Mouse (Mus musculus): ENCODE results near the gene Dap. TPM values are rescaled to one million over a fixed set of nuclear protein-coding genes. Genes with fewer than 3 reads are reported as not detected.
A peak's percentile ranks its signal among the peaks of the same experiment; 100 is the strongest.

Gene Dap
- polyA plus RNA-seq, 1 experiment from 2014 or later, result 29.0 TPM

GRCm38 (mm10) chr15:31299258-31299917 is 75.3 kb downstream of the Dap start:
- no peak for DNase-seq (ENCODE audit: extremely low spot score, low spot score)
- Histone ChIP-seq H3K27me3 (ENCODE audit: poor library complexity, severe bottlenecking) (peaks cover 46% of the 10 kb centered on the region), H3K27ac (no peak overlapping the region), H3K4me3 (no peak overlapping the region), H3K36me3 (replicated peaks) (no peaks in the 10 kb centered on the region), H3K9me3 (no peaks in the 10 kb centered on the region), H3K4me1 (peaks cover 16% of the 10 kb centered on the region)
- 69% methylated on average over 6 of the region's 6 CpGs for WGBS

DNA sequence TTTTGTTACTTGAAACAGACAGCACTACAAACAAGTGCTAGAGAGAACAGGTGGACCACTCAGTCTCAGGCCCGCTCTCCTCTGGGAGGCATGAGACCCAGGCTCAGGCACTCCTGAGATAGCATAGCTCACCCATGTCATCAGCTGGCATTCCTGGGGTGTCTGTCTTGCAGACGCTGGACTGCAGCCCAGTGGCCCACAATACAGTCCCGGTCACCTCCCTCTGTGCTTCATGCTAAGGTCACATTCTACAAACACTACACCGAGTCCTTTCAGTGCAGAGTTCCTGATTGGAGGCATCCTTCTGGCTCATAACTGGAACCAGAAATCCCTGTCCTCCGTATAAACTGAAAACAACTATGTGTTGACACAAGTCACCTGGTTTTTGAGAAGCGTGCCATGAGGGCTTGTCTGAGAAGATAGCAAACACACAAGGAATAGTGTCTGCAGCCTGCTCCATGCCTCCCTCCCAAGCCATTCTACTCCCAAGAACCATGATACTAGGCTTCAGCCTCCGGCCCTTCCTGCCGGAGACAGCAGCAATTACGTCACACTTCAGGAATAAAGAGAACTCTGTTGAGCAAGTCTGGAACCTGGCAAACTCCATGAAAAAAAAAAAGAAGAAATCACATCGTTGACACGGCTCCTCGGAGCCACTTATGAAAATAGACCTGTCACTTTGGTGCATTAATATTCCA is 78.3 kb downstream of the Dap start:
- Histone ChIP-seq H3K27ac (no peak overlapping the region), H3K9me3 (no peaks in the 10 kb centered on the region), H3K4me1 (peaks cover 9% of the 10 kb centered on the region), H3K4me3 (no peak overlapping the region), H3K36me3 (replicated peaks) (no peaks in the 10 kb centered on the region), H3K27me3 (ENCODE audit: poor library complexity, severe bottlenecking) (peaks cover 20% of the 10 kb centered on the region)
- 82% methylated on average over 12 of the region's 12 CpGs for WGBS
- no peak for DNase-seq (ENCODE audit: extremely low spot score, low spot score)

DNA sequence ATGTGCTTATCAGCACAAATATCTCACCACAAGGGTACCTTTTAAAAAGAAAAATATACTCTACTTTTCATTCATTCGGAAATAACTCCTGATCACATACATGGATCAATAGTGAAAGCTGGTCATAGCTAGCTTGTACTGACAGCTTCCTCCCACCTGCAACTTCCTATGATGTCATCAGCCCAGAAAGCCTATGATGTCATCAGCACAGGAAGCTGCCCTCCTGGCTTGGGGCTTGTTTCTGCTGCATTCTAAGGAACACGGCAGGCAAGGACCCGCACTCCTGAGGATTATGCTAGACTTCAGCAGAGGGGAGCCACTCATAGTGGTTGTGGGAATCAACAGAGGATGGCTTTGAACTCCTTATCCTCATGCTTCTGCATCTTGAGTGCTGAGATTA is 80.2 kb downstream of the Dap start:
- no peak overlapping the region for H3K4me3 ChIP-seq
- no peaks in the 10 kb centered on the region for H3K9me3 ChIP-seq
- no peak for DNase-seq (ENCODE audit: extremely low spot score, low spot score)
- H3K27me3 ChIP-seq (ENCODE audit: poor library complexity, severe bottlenecking), result peaks cover 1% of the 10 kb centered on the region
- H3K27ac ChIP-seq, result no peak overlapping the region
- H3K36me3 ChIP-seq (replicated peaks), result no peaks in the 10 kb centered on the region
- peaks cover 4% of the 10 kb centered on the region; the same call in 1 of the 2 replicates for H3K4me1 ChIP-seq
- WGBS, result 88% methylated on average over 3 of the region's 3 CpGs

GRCm38 (mm10) chr15:31305181-31305580 is 81.1 kb downstream of the Dap start:
- Histone ChIP-seq H3K27me3 (ENCODE audit: poor library complexity, severe bottlenecking) (no peaks in the 10 kb centered on the region), H3K4me3 (no peak overlapping the region), H3K27ac (no peak overlapping the region), H3K36me3 (replicated peaks) (no peaks in the 10 kb centered on the region), H3K4me1 (peaks cover 4% of the 10 kb centered on the region; the same call in 1 of the 2 replicates), H3K9me3 (no peaks in the 10 kb centered on the region)
- WGBS, result 57% methylated on average over 6 of the region's 6 CpGs
- no peak for DNase-seq (ENCODE audit: extremely low spot score, low spot score)

- H3K4me1 ChIP-seq, result peaks cover 4% of the 10 kb centered on the region; the same call in 1 of the 2 replicates
- no peaks in the 10 kb centered on the region for H3K36me3 ChIP-seq (replicated peaks)
- H3K9me3 ChIP-seq, result no peaks in the 10 kb centered on the region
- no peak overlapping the region for H3K27ac ChIP-seq
- 82% methylated on average over 4 of the region's 4 CpGs for WGBS
- H3K4me3 ChIP-seq, result no peak overlapping the region
- no peak for DNase-seq (ENCODE audit: extremely low spot score, low spot score)
- no peaks in the 10 kb centered on the region for H3K27me3 ChIP-seq (ENCODE audit: poor library complexity, severe bottlenecking)
These were observed 82.6 kb downstream of the Dap start for GRCm38 (mm10) chr15:31306726-31307125.

DNA sequence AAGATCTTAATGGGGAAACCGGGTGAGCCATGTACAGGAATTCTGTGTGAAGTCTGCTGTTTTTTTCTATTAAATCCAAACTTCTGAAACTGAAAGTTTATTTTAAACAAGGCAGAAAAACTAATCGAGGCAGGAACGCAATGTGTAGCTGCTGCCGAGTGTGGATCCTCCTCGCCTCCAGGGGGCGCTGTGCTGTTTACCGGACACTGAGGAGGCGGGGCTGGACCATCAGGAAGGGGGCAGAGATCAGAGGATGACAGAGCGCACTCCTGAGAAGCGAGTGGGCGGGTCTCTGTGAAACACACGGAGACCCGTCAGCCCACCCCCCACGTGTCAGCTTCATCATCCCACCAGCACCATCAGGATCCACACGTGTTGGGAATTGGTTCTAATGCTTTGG is 85.4 kb downstream of the Dap start:
- Histone ChIP-seq H3K4me3 (no peak overlapping the region), H3K36me3 (replicated peaks) (no peaks in the 10 kb centered on the region), H3K9me3 (no peaks in the 10 kb centered on the region; the same call in 1 of the 2 replicates), H3K4me1 (peaks cover 4% of the 10 kb centered on the region; the same call in 1 of the 2 replicates), H3K27me3 (ENCODE audit: poor library complexity, severe bottlenecking) (no peaks in the 10 kb centered on the region), H3K27ac (no peak overlapping the region)
- no peak for DNase-seq (ENCODE audit: extremely low spot score, low spot score)
- 67% methylated on average over 15 of the region's 15 CpGs for WGBS

DNA sequence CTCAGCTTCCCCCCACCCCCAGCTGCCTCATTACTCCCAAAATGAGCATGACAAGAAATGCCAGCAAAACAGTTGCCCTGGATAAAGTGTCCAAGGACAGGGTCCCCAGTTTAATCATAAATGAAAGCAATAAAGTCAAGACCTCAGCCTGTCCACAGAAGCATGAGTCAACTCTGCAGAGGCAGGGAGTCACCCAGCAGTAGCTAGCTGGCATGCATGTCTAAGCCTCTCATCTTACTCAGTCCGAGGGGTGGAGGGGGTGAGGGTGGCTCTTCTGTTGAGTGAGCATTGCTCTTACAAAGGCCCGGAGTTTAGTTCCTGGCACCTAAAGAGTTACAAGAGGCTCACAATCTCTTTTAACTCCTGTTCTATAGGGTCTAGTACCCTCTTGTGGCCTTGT is 87.9 kb downstream of the Dap start:
- H3K4me3 ChIP-seq, result no peak overlapping the region
- no peak overlapping the region for H3K27ac ChIP-seq
- H3K36me3 ChIP-seq (replicated peaks), result no peaks in the 10 kb centered on the region
- no peaks in the 10 kb centered on the region; the same call in 1 of the 2 replicates for H3K9me3 ChIP-seq
- no peaks in the 10 kb centered on the region for H3K27me3 ChIP-seq (ENCODE audit: poor library complexity, severe bottlenecking)
- H3K4me1 ChIP-seq, result no peaks in the 10 kb centered on the region
- no peak for DNase-seq (ENCODE audit: extremely low spot score, low spot score)
- 92% methylated on average over 2 of the region's 2 CpGs for WGBS

DNA sequence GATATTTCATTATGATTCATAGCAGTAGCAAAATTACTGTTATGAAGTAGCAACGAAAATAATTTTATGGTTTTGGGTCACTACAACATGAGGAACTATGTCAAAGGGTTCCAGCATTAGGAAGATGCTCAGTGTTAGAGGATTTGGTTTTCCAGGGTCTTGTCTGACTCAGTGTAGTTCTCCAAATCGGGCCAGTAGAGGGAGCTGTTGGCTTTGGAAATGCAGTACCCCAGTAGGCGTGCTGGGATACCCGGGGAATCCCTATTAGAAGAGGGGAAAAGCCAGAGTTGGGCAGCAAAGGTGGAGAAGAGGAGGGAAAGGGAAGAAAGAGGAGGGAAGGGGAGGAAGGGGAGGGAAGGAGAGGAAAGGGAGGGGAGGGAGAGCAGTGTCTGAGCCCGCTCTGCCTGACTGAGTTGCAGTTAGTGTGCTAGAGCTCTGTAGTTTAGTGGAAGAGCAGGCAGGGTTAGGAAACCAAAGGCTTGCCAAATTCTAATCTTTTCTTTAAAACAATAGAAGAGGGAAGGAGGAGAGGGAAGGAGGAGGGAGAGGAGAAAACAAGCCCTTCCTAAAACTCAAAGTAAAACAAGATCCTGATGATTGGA is 91.6 kb downstream of the Dap start:
- Histone ChIP-seq H3K4me1 (peaks cover 27% of the 10 kb centered on the region), H3K36me3 (replicated peaks) (no peaks in the 10 kb centered on the region), H3K27ac (no peak overlapping the region), H3K27me3 (ENCODE audit: poor library complexity, severe bottlenecking) (no peaks in the 10 kb centered on the region), H3K4me3 (no peak overlapping the region), H3K9me3 (no peaks in the 10 kb centered on the region; the same call in 1 of the 2 replicates)
- peak; percentile 84 for DNase-seq (ENCODE audit: extremely low spot score, low spot score)
- 6% methylated on average over 5 of the region's 5 CpGs for WGBS

- DNase-seq (ENCODE audit: extremely low spot score, low spot score), result no peak
- WGBS, result 93% methylated on average over 3 of the region's 3 CpGs
- H3K4me3 ChIP-seq, result no peak overlapping the region
- H3K27ac ChIP-seq, result peak overlapping the region; percentile 58; the same call in 1 of the 2 replicates
- H3K27me3 ChIP-seq (ENCODE audit: poor library complexity, severe bottlenecking), result no peaks in the 10 kb centered on the region
- no peaks in the 10 kb centered on the region for H3K36me3 ChIP-seq (replicated peaks)
- no peaks in the 10 kb centered on the region; the same call in 1 of the 2 replicates for H3K9me3 ChIP-seq
- H3K4me1 ChIP-seq, result peaks cover 27% of the 10 kb centered on the region
These were observed 93.1 kb downstream of the Dap start for GRCm38 (mm10) chr15:31317056-31317805.

DNA sequence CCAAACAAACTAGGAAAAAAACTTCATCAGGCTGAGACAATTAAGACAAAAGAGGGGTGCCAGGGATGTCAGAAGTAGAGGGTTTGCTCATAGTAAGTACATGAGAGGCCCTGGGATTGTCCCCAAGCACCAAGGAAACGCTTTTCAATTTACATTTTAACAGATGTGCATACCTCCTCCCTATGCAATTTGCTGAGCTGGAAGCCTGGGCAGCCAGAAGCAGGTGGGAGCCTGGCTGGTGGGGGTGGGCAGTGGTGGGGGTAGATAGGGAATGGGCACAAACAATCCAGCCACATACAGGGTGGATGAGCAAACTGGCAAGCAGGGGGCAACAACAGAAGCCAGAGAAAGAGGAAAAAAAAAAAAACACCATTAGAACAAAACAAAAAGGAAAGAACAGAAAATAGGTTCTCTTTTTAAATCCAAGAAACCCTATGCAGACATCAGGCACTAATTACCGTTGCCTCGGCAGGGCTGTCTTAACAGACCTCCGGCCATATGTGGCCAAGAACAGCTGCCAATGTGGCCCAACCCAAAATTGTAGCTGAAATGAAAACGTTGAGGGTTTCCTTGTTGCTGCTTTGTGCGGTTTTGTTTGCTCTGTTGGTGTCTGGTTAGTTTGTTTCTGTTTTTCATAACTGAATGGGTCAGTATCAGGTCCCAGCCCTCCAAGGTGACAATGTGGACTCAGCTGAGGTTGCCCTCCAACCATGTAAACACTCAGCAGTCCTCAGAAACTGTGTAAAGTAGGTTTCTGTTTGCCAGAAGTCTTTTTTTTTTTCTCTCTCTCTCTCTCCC is 94.2 kb downstream of the Dap start:
- no peaks in the 10 kb centered on the region for H3K27me3 ChIP-seq (ENCODE audit: poor library complexity, severe bottlenecking)
- H3K36me3 ChIP-seq (replicated peaks), result no peaks in the 10 kb centered on the region
- H3K4me1 ChIP-seq, result peaks cover 27% of the 10 kb centered on the region
- 52% methylated on average over 6 of the region's 6 CpGs for whole genome bisulfite sequencing
- no peak overlapping the region for H3K4me3 ChIP-seq
- H3K27ac ChIP-seq, result peak overlapping the region; percentile 76
- no peak for DNase-seq (ENCODE audit: extremely low spot score, low spot score)
- H3K9me3 ChIP-seq, result no peaks in the 10 kb centered on the region

- no peaks in the 10 kb centered on the region for H3K27me3 ChIP-seq (ENCODE audit: poor library complexity, severe bottlenecking)
- H3K4me3 ChIP-seq, result no peak overlapping the region
- WGBS, result 66% methylated on average over 4 of the region's 4 CpGs
- no peaks in the 10 kb centered on the region for H3K9me3 ChIP-seq
- H3K27ac ChIP-seq, result peak overlapping the region; percentile 76
- DNase-seq (ENCODE audit: extremely low spot score, low spot score), result no peak
- H3K36me3 ChIP-seq (replicated peaks), result no peaks in the 10 kb centered on the region
- H3K4me1 ChIP-seq, result peaks cover 27% of the 10 kb centered on the region
These were observed 94.9 kb downstream of the Dap start for GRCm38 (mm10) chr15:31319046-31319445.

Data from forebrain, embryonic 10.5 days (tissue).